Mouse (Mus musculus) adrenal gland, postnatal 25 days (tissue): ENCODE results near the gene Coro6. TPM values are rescaled to one million over a fixed set of nuclear protein-coding genes. Genes with fewer than 3 reads are reported as not detected.

Experiments used
- DNase-seq: peaks from one replicate; pipeline ENCODE4 v3.0.0; 2021; ENCODE audit warnings: mixed read lengths
- total RNA-seq: library from RNA; stranded (reverse); gene quantifications from 2 replicates; pipeline ENCODE4 v1.2.3, GENCODE M21; 2021

Gene Coro6
- total RNA-seq, 1 experiment from 2014 or later: 2.2 TPM

DNA sequence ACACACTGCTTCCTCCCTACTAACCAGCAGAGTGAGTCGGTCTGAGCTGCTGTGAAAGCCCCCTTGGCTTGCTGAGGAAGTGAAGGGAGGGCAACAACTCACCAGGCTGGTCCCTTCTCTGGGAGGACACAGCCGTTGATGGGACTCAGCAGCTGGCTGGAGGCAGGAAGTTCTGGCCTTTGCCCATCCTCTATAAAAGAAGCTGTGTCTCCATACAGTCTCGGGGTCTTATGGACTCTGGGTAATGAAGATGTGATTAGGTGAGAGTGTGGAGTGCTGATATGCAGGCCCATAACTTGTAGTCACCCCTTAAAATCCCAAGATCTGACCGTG is 32.1 kb downstream of the Coro6 start:
- no peak for DNase-seq

DNA sequence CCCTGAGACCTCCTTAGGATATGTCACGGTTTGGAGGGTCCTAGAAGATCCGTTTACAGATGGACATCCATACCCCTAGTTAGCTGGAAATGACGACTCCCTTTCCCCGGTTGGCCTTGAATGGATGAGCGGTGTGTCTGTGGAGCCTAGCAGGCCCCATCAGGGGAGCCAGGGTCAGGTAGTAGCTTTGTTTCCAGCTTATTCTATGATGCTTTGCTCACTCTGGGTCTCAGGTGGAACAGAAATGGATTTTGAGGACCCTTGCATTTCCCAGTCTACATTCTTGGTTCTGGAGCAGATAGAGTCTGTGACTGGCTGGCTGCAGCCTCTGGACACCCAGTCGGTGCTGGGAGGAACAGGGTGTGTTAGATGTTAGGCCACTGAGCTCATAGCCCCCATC is 32.6 kb downstream of the Coro6 start:
- no peak for DNase-seq

DNA sequence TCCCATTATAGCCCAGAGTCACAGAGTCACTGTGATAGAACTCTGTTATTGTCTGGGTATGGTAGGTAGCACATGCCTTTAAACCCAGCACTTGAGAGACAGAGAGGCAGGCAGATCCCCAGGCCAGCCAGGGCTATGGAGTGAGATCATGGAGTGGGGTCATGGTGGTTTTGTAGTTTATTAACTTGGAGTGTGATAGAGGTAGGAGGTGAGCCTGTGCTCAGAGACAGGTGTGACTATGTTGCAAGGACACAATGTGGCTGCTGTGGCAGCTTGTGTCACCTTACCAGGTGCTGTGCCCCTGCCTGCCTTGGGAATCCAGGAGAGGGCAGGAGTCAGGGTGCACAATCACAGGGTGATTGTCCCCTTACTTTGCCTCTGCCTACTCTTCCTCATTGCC is 33.3 kb downstream of the Coro6 start:
- DNase-seq: no peak

DNA sequence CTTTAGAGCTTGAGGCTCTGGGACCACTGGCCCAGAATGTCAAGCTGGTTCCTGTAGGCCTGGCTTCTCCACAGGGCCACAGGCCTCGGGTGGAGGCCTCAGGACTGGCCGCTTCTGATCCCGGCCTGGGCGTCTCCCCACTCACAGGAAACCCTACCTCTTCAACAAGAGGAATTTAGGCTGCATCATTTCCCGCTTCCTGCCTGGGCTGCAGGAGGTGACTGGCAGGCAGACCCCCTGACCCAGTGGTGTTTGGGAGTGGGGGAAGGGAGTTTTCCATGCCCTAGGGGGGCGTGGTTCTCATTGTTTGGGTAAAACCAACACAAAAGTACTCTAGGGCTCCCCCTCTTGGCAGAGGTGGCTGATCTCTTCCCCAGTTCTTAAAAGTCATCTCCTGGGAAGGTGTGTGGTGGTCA is 35.1 kb downstream of the Coro6 start:
- peak; percentile 51 for DNase-seq

DNA sequence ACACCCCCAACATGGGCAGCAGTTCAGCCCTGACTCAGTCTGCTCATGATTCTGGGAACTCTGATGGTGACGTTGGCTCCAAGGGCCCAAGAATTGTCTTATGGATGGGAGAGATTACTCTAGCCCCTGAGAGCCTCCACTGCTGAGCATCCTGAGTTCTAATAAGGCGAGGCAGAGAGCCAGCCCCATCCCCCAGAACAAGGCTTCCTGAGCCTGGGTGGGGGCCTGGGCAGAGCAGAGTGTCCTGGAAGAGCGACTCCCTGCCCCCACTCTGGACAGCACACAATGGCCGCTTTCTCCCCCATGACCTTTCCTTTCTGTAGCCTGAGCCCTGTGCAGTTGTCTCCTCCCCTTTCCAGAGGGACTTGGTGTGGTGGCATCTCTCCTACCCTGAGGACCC is 35.6 kb downstream of the Coro6 start:
- DNase-seq: no peak

DNA sequence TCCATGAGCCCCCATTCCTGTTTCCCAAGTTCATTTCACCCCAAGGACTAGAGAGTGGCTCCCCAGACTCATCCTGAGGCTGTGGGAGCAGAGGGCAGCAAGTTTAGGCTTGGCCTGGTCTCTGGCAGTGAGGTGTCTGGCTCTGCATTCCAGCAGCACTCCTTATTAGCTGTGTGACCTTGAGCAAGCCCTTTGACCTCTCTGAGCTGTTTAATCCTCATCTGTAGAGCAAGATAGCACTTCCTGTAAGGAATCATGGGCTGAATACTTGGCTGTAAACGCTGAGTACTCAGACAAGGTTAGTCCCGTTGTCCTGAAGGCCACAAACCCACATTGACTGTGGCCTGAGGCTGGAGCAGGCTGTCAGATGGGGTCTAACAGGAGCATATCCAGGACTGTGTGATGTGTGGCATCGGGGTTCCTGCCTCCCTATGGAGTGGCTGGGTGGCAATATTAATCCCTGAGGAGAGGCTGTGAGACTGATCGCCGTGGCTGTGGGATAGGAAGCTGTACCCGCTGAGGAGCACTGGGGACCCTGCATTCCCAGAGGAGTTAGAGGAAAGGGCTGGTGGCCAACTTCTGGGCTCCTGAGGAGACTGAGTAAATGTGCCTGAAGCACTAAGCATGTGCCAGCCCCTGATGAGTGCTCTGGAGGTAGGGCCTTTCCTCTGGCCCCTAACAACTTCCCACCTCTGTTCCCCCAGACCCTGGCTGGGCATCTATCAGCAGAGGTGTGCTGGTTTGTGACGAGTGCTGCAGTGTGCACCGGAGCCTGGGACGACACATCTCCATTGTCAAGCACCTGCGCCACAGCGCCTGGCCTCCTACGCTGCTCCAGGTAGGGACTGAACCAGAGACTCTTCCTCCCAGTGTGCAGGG is 36.3 kb downstream of the Coro6 start:
- DNase-seq: no peak

DNA sequence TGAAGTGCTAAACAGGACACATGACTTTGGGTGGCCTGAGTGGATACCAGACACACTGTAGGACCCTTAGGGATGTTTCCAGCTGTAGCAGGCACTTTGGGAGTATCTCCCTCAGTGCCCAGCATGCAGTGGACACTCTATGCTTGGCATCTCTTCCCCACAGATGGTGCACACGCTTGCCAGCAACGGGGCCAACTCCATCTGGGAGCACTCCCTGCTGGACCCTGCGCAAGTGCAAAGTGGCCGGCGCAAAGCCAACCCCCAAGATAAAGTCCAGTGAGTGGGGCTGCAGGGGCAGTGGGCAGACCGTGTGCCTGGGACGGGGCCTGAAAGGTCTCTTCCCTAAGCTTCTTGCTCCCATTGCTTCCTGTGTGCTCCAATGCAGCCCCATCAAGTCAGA is 37.1 kb downstream of the Coro6 start:
- DNase-seq: no peak

DNA sequence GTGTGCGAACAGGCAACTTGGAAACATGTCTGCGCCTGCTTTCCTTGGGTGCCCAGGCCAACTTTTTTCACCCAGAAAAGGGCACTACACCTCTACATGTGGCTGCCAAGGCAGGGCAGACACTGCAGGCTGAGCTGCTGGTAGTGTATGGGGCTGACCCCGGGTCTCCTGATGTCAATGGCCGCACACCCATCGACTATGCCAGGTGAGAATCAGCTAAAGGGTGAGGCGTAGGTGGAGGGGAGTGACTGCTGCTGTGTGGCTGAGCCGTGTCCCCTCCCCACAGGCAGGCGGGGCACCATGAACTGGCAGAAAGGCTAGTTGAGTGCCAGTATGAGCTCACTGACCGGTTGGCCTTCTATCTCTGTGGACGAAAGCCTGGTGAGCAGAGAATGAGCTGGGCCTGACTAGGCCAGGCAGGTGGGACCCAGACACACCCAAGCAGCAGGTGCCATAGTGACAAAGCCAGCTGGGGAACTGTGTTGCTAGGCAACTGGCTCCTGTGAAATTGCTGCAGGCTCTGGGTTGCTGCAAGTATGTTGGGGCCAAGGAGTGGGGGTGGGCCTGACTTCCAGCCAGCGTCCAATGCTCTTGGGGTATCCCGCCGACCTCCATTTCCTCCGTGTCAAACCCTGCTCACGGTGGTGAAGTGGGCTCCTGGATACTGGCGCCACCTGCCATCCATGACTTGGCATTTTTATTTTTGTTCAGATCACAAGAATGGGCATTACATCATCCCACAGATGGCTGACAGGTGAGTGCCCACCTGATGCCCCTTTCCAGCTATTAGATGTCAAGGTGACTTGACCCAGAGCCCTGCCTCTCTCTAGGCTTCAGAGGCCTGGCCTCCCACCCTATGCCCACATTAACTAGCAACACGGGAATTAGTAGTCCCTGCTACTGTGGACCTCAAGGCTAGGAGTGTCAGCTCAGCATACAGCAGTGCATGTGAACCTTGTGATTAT is 38.4 kb downstream of the Coro6 start:
- DNase-seq: no peak

DNA sequence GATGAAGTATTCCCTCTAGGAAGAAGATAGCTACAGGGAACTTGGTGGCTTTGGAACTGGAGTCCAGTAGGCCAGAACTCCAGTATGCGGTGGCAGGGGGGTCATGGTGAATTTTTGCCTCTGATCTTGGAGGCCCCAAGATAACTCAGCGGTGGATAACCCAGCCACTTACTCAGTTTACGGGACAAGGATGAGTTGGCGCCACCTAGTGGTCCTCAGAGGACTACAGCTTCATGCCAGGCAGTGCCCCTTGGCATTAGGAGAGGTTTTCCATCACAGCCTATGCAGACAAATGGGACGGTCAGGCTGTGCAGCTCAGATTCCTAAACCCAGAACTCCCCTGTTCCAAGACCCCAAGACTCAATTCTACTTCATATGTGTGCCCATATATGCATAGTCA is 39.2 kb downstream of the Coro6 start:
- DNase-seq: peak; percentile 74

DNA sequence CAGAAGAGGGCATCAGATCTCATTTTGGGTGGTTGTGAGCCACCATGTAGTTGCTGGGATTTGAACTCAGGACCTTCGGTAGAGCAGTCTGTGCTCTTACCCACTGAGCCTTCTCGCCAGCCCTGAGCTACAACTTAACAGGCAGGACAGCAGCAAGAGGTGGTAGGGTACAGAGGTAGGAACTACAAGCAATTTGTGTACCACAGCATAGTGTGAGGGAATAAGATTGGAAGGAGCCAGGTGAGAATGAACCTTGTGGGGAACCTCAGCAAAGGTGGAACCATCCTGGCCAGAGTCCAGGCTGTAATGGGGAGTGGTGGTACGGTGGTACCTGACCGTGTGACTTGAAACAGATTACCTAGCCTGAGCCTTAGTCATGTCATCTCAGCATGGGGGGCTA is 39.8 kb downstream of the Coro6 start:
- no peak for DNase-seq

DNA sequence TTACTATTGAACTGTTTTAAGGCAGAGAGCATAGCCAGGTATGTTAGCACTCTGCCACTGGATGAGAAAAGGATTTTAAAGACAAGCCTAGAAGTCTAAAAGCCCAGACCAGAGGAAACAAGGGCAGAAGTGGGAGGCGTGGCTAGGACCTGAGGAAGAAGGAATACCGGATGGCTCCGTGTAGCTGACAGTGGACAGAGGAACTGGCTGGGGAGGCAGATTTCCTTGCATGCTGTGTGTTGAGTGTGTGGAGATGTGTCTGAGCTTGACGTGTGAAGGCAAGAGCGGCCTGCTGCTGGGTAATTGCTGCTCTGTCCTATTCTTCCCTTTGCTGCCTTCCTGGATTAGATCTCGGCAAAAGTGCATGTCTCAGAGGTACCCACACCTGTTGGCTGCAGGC is 40.3 kb downstream of the Coro6 start:
- DNase-seq: no peak

DNA sequence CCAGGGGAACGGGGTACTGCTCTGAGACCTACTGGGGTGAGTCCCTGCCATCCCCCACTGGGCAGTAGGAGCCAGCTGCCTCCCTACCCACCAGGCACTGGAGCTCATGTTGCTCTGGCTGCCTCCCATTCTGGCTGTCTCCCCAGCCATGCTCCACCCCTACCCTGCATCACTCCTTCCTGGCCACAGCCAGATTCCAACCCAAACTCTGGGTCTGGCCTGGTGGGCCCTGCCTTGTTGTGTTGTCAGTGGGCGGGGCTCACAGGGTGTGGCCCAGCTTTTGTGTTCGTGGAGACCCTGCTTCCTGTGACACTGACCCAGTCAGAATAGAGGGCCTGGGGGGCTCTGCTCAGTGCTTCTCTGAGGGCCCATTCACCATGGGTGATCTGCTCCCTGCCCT is 41.3 kb downstream of the Coro6 start:
- no peak for DNase-seq

DNA sequence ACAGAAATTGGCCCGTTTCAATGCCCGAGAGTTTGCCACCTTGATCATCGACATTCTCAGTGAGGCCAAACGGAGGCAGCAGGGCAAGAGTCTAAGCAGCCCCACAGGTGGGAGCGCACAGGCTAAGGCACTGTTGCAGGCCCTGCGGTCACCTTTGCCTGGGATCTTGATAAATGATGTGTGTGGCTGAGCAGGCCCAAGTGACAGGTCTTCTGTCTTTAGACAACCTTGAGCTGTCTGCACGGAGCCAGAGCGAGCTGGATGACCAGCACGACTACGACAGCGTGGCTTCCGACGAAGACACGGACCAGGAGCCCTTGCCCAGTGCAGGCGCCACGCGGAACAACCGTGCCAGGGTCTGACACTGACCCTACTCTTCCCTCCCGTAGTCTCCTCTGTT is 42.2 kb downstream of the Coro6 start:
- DNase-seq: no peak

DNA sequence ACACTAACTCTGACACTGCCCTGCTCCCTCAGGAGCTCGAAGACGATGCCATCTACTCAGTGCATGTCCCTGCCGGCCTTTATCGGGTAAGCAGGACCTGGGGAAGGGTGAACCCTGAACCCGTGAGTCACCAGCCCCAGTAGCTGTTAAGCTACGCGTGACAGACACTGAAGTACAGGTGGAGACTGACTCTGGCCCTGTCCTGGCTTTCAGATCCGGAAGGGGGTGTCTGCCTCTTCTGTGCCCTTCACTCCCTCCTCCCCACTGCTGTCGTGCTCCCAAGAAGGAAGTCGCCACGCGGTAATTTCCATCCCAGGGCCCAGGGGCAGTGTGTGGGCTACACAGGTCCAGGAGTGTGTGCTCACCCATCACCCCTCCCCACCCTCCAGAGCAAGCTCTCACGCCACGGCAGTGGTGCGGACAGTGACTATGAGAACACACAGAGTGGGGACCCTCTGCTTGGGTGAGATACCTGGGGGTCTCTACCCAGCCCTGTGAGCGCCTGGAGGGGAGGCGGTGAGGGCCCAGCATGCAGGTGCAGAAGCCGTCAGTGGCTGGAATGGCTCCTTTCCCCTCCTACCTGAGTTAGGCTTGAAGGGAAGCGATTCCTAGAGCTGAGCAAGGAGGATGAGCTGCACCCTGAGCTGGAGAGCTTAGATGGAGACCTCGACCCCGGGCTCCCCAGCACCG is 43.2 kb downstream of the Coro6 start:
- no peak for DNase-seq

DNA sequence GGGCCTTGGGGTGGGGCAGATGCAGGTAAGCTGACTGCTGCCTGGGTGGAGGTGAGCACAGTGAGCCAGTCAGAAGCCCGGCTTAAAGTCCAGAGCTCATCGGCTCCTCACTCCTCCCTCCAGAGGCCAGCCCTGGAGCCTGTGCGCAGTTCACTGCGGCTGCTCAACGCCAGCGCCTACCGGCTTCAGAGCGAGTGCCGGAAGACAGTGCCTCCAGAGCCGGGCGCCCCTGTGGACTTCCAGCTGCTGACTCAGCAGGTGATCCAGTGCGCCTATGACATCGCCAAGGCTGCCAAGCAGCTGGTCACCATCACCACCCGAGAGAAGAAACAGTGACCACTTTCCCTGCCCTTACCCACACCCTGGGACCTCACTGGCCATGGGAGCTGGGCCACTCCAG is 44.1 kb downstream of the Coro6 start:
- no peak for DNase-seq

DNA sequence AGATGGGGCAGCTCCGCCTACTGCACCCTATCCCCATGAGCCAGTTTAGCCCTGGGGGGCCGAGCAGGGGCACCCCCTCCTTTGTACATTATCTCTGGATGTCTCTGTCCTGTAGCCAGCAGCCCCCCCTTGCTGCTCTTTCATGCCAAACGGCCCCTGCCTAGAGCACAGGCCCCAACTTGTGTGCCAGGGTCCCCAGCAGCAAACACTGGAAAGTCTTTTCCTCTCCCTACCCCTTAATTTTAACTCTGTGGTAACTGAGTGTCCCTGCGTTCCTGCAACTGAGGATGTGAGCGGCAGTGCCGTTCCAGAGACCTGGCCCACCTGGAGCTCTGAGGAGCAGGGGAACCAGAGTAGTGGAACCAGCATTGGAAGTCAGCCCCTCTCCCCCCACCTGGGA is 44.7 kb downstream of the Coro6 start:
- DNase-seq: no peak

DNA sequence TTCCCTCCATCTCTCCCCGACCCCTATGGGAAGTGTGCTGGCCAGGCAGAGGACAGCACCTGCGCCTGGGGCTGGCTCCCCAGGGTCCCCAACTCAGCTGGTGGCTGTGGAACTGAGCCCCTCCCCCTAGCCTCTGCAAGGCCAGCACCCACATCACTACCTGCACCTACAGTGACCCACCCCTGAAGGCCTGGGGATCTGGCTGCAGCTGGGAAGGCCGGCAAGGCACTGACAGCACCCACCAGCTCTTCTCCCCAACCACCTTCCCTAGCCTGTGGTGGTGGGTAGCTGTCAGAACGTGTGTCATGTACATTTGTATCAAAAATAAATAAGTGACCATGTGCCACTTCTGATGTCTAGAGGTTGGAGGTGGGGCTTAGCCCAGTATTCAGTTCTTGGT is 45.2 kb downstream of the Coro6 start:
- no peak for DNase-seq

DNA sequence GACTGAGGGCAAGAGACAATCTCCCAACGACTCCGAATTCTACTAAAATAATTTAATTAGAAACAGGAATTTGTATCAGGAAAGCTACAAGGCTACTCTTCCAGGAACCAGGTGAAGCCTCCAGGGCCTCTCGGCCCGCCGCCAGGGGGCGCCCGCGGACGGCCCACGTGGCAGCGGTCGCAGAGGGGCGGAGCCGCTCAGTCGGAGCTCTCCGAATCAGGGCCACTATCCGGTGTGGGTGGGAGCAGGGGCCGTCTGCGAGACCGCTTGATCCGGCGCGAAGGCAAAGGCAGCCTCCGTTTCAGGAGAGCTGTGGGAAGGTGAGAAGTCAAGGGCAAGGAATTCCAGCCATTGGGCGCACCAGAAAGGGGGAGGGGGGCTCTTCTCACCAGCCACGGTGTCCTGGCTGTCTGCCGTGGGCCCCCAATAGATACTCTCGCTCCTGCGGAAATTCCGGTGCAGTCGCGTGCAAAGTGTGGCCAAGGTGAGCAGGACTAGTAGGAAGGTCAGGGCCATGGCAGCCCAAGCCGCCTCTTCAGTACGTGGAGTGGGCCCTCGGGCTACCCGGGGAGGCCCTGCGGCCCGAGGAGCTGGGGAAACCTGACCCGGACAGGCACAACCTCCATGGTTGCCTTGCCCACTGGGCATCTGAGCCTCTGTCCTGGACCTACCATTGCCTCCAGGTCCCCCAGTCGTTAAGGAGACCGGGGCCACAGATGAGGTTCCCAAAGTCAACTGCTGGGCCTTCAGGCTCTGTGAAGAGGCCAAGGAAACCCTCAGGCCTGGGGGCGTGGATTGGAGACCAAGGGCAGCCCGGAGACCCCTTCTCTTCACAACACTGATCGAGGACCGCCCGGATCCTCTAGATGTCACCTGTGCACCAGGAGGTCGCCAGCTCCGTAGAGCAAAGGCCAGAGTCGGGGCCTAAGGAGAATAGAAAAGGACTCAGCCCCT is 46.1 kb downstream of the Coro6 start:
- peak; percentile 88 for DNase-seq

DNA sequence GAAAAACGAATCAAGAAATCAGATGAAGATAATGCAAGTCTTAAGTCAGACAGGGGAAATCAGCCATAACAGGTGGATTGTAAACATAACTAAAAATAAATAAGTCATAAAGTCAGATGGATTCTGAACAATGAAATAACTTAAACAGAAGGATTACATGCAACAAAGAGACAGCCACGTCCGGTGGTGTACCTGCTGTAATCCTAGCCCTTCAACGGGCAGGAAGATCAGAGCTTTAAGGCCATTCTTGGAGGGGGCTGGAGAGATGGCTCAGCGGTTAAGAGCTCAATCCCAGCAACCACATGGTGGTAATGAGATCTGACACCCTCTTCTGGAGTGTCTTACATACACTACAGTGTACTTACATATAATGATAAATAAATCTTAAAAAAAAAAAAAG is 49.1 kb downstream of the Coro6 start:
- DNase-seq: no peak

DNA sequence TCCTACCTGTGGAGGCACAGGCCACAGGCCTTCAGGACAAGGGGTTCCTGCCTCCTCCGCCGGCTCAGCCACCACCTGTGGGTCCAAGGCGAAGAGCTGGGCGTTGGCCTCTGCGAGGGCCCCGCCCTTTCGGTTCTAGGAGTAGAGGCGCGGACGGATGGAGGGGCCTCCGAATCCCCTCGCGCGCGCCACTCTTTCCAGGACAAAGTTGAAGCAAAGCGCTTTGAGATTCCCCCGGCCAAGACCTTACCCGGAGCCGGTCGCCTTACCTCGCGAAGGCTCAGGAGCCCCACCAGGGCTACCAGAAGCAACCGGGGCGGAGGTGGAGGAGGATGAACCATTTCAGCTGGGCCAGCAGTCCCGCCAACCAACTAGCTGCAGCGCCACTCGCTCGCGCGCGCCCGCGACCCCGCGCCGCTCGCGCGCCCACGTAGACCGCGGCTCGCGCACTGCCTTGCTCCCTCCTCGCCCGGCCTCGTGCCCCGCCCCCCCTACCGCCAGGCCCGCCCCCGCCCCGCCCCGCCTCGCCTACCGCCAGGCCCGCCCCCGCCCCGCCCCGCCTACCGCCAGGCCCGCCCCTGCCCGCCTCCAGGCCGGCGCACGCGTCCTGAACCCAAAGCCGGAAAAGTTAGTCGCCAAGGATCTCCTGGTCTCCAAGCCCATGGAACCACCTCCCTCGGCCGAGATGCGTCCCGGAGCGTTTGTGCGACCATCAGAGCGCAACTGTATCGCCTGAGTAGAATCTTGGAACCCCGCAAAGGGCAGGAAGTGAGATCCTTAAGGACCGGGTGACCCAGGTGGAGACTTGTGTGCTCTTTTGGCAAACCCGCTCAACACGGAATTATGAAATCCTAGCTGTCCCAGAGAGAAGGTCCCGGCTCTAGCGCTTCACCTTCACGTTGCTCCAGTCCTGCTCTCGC is 50.9 kb downstream of the Coro6 start:
- DNase-seq: peak; percentile 88

DNA sequence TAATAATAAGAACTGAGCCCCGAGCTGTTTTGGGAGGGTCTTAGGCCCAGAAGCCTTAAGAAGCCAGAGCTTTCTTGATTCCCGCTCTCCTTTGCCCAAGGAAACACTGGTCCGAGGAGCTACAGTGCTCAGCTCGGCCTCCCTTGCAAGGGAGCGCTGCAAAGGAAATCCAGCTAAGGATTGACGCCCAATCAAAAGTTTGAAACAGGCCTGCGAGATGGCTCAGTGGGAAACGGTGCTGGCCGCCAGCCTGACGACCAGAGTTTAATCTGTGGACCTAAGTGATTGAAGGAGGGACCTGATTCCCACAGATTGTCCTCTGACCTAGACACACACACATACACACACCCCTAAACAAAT is 51.6 kb downstream of the Coro6 start:
- no peak for DNase-seq
